Mouse (Mus musculus): ENCODE data around the gene Nagk. TPM values are rescaled to one million over a fixed set of nuclear protein-coding genes. Genes with fewer than 3 reads are reported as not detected.

Nagk gene
- 115 and 116 TPM in 2 replicates for polyA plus RNA-seq (2015; fragmentation: Nextera tagmentation; extraction: Ambion mirVana)

GRCm38 (mm10) chr6:83794760-83795296 is at the start of gene Nagk:
Nagk (plus strand) TSS chr6:83794982.
- Histone ChIP-seq H3K9me3 (no peaks in the 10 kb centered on the region), H3K27ac (replicated peaks) (peak within 1 kb of the TSS; percentile 95), H3K27me3 (no peaks in the 10 kb centered on the region), H3K9ac (peak within 1 kb of the TSS; percentile 93), H3K4me2 (peak within 1 kb of the TSS; percentile 84), H3K4me3 (peak within 1 kb of the TSS; percentile 81), H3K36me3 (0 out of 2 replicates have a peak, but pooled peaks cover 3% of the 10 kb centered on the region), H3K4me1 (replicated peaks) (peaks cover 20% of the 10 kb centered on the region)
- ATAC-seq (ENCODE audit: low FRiP score, low read depth), result peak; percentile 96
- under 1% methylated on average over 43 of the region's 43 CpGs for WGBS

- no peak overlapping the region for H3K27ac ChIP-seq (replicated peaks)
- 50% methylated on average over 2 of the region's 2 CpGs for WGBS
- no peak overlapping the region for H3K9ac ChIP-seq
- H3K36me3 ChIP-seq, result no peaks in the 10 kb centered on the region
- H3K4me2 ChIP-seq, result no peak overlapping the region
- H3K4me1 ChIP-seq (replicated peaks), result no peaks in the 10 kb centered on the region
- H3K9me3 ChIP-seq, result no peaks in the 10 kb centered on the region
- H3K27me3 ChIP-seq, result 0 out of 2 replicates have a peak, but pooled peaks cover 4% of the 10 kb centered on the region
- no peak overlapping the region for H3K4me3 ChIP-seq
- ATAC-seq (ENCODE audit: low FRiP score, low read depth), result no peak
Observed at GRCm38 (mm10) chr6:83745466-83745865, 49.3 kb upstream of the Nagk start.

- Histone ChIP-seq H3K27ac (replicated peaks) (no peak overlapping the region), H3K4me1 (replicated peaks) (no peaks in the 10 kb centered on the region), H3K9ac (no peak overlapping the region), H3K36me3 (no peaks in the 10 kb centered on the region), H3K27me3 (peaks cover 19% of the 10 kb centered on the region), H3K4me3 (no peak overlapping the region), H3K4me2 (no peak overlapping the region), H3K9me3 (no peaks in the 10 kb centered on the region)
- 38% methylated on average over 3 of the region's 3 CpGs for WGBS
- ATAC-seq (ENCODE audit: low FRiP score, low read depth), result no peak
Observed at GRCm38 (mm10) chr6:83749286-83749685, 45.5 kb upstream of the Nagk start.

GRCm38 (mm10) chr6:83750171-83750684 is 44.6 kb upstream of the Nagk start:
- no peak overlapping the region for H3K27ac ChIP-seq (replicated peaks)
- H3K4me3 ChIP-seq, result no peak overlapping the region
- no peak for ATAC-seq (ENCODE audit: low FRiP score, low read depth)
- 10% methylated on average over 11 of the region's 11 CpGs for WGBS
- H3K4me1 ChIP-seq (replicated peaks), result no peaks in the 10 kb centered on the region
- H3K27me3 ChIP-seq, result peaks cover 23% of the 10 kb centered on the region
- H3K9me3 ChIP-seq, result no peaks in the 10 kb centered on the region
- no peak overlapping the region for H3K9ac ChIP-seq
- H3K36me3 ChIP-seq, result no peaks in the 10 kb centered on the region
- H3K4me2 ChIP-seq, result no peak overlapping the region

GRCm38 (mm10) chr6:83756051-83756450 is 38.7 kb upstream of the Nagk start:
- no peak overlapping the region for H3K9ac ChIP-seq
- ATAC-seq (ENCODE audit: low FRiP score, low read depth), result no peak
- no peak overlapping the region for H3K4me3 ChIP-seq
- H3K27ac ChIP-seq (replicated peaks), result no peak overlapping the region
- H3K36me3 ChIP-seq, result no peaks in the 10 kb centered on the region
- H3K4me1 ChIP-seq (replicated peaks), result peaks cover 6% of the 10 kb centered on the region; the same call in 1 of the 2 replicates
- peaks cover 57% of the 10 kb centered on the region for H3K27me3 ChIP-seq
- H3K9me3 ChIP-seq, result no peaks in the 10 kb centered on the region
- WGBS, result 76% methylated on average over 9 of the region's 9 CpGs
- H3K4me2 ChIP-seq, result no peak overlapping the region

- Histone ChIP-seq H3K4me3 (peak within 1 kb of the TSS; percentile 9), H3K4me2 (peak within 1 kb of the TSS; percentile 45), H3K4me1 (replicated peaks) (peaks cover 14% of the 10 kb centered on the region), H3K9me3 (no peaks in the 10 kb centered on the region), H3K36me3 (no peaks in the 10 kb centered on the region), H3K27me3 (peaks cover 69% of the 10 kb centered on the region), H3K9ac (no peak within 1 kb of the TSS), H3K27ac (replicated peaks) (no peak within 1 kb of the TSS)
- no peak for ATAC-seq (ENCODE audit: low FRiP score, low read depth)
- WGBS, result 28% methylated on average over 6 of the region's 6 CpGs
Observed at GRCm38 (mm10) chr6:83762344-83762743, 32.4 kb upstream of the Nagk start, which contains the start of gene Ankrd53. Ankrd53 (plus strand) TSS chr6:83762644.

- peaks cover 14% of the 10 kb centered on the region for H3K4me1 ChIP-seq (replicated peaks)
- H3K36me3 ChIP-seq, result no peaks in the 10 kb centered on the region
- H3K9ac ChIP-seq, result no peak overlapping the region
- peak; percentile 40; the same call in 1 of the 2 replicates for ATAC-seq (ENCODE audit: low FRiP score, low read depth)
- peak overlapping the region; percentile 45 for H3K4me2 ChIP-seq
- no peak overlapping the region for H3K27ac ChIP-seq (replicated peaks)
- peaks cover 63% of the 10 kb centered on the region for H3K27me3 ChIP-seq
- no peaks in the 10 kb centered on the region for H3K9me3 ChIP-seq
- H3K4me3 ChIP-seq, result peak overlapping the region; percentile 9
- WGBS, result 3% methylated on average over 35 of the region's 35 CpGs
Observed at GRCm38 (mm10) chr6:83762880-83763431, 31.8 kb upstream of the Nagk start.

GRCm38 (mm10) chr6:83766982-83767381 is 27.8 kb upstream of the Nagk start:
- Histone ChIP-seq H3K27ac (replicated peaks) (no peak overlapping the region), H3K4me3 (no peak overlapping the region), H3K9ac (no peak overlapping the region), H3K9me3 (no peaks in the 10 kb centered on the region), H3K27me3 (peaks cover 30% of the 10 kb centered on the region), H3K36me3 (peaks cover 9% of the 10 kb centered on the region), H3K4me1 (replicated peaks) (peaks cover 9% of the 10 kb centered on the region; the same call in 1 of the 2 replicates), H3K4me2 (no peak overlapping the region)
- WGBS, result 90% methylated on average over 3 of the region's 3 CpGs
- ATAC-seq (ENCODE audit: low FRiP score, low read depth), result no peak

GRCm38 (mm10) chr6:83768485-83768884 is 26.3 kb upstream of the Nagk start:
- H3K4me2 ChIP-seq, result no peak overlapping the region
- H3K27me3 ChIP-seq, result peaks cover 15% of the 10 kb centered on the region
- H3K9me3 ChIP-seq, result no peaks in the 10 kb centered on the region
- WGBS, result 86% methylated on average over 5 of the region's 5 CpGs
- no peak overlapping the region for H3K9ac ChIP-seq
- no peak for ATAC-seq (ENCODE audit: low FRiP score, low read depth)
- no peak overlapping the region for H3K4me3 ChIP-seq
- peaks cover 9% of the 10 kb centered on the region for H3K36me3 ChIP-seq
- no peak overlapping the region for H3K27ac ChIP-seq (replicated peaks)
- peaks cover 8% of the 10 kb centered on the region for H3K4me1 ChIP-seq (replicated peaks)

- WGBS, result 67% methylated on average over 9 of the region's 9 CpGs
- Histone ChIP-seq H3K36me3 (peaks cover 9% of the 10 kb centered on the region), H3K4me3 (peak overlapping the region; percentile 76; the same call in 1 of the 2 replicates), H3K9ac (peak overlapping the region; percentile 81; the same call in 1 of the 2 replicates), H3K27me3 (no peaks in the 10 kb centered on the region), H3K9me3 (no peaks in the 10 kb centered on the region), H3K4me2 (peak overlapping the region; percentile 81), H3K4me1 (replicated peaks) (peaks cover 33% of the 10 kb centered on the region), H3K27ac (replicated peaks) (no peak overlapping the region)
- ATAC-seq (ENCODE audit: low FRiP score, low read depth), result no peak
Observed at GRCm38 (mm10) chr6:83774126-83774525, 20.7 kb upstream of the Nagk start.

- peaks cover 2% of the 10 kb centered on the region for H3K36me3 ChIP-seq
- H3K4me3 ChIP-seq, result peak overlapping the region; percentile 76
- H3K27me3 ChIP-seq, result no peaks in the 10 kb centered on the region
- H3K9ac ChIP-seq, result peak overlapping the region; percentile 81
- peak; percentile 49 for ATAC-seq (ENCODE audit: low FRiP score, low read depth)
- H3K27ac ChIP-seq (replicated peaks), result peak overlapping the region; percentile 83
- peaks cover 33% of the 10 kb centered on the region for H3K4me1 ChIP-seq (replicated peaks)
- no peaks in the 10 kb centered on the region for H3K9me3 ChIP-seq
- H3K4me2 ChIP-seq, result peak overlapping the region; percentile 81
- WGBS, result 4% methylated on average over 14 of the region's 14 CpGs
Observed at GRCm38 (mm10) chr6:83774781-83775563, 19.8 kb upstream of the Nagk start.
